Mouse (Mus musculus) small intestine, adult 2 months (tissue): ENCODE measurements at regions not wholly inside any gene's neighbourhood (a gene's known extent, or its start where the extent isn't known, plus 50 kb on each side); places are given as distances from the start of the nearest gene placed in this dataset.

Source experiments
- CTCF ChIP-seq: fragments of 200-500 bp; IDR thresholded peaks from 2 replicates; pipeline ENCODE4 v1.5.1; 2012; ENCODE audit warnings: low read depth, mild to moderate bottlenecking, control low read depth, inconsistent platforms, low read length, moderate library complexity, mixed read lengths; ENCODE audit not compliant: insufficient replicate concordance, insufficient read length; ENCODE audit errors: extremely low read depth
- POLR2A ChIP-seq: fragments of 200-500 bp; IDR thresholded peaks from 2 replicates; pipeline ENCODE4 v1.6.1; 2012; ENCODE audit warnings: low read depth, mild to moderate bottlenecking, control low read depth, inconsistent platforms, low read length, moderate library complexity

- no peak for TF ChIP-seq POLR2A
- TF ChIP-seq CTCF: no peak
Measured at GRCm38 (mm10) chr1:61099341-61099740, 121.6 kb downstream of the Icos start.
